Mouse (Mus musculus): ENCODE data around the gene Tmem41b. TPM values are rescaled to one million over a fixed set of nuclear protein-coding genes. Genes with fewer than 3 reads are reported as not detected.
"Not testable (repeated sequence)": the region's sequence is repeated elsewhere in the genome, so short reads cannot be mapped to it uniquely, and the experiment has no call there.

Gene Tmem41b
- 10 to 100 TPM; 54.5 to 55.3 TPM for total RNA-seq (2021)

DNA sequence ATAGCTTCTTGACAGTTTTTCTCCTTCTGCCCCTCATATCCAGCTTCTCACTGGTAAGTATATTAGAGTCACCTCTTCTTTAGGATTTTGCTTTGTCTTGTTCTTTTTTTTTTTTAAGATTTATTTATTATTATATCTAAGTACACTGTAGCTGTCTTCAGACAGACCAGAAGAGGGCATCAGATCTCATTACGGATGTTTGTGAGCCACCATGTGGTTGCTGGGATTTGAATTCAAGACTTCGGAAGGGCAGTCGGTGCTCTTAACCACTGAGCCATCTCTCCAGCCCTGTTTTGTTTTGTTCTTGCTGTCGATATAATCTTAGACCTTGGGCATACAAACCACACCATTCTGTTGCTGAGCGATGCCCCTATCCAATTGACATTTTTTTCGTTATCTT lies at the start of gene Tmem41b:
Gene Tmem41b (minus strand): TSS at position 155 of the 400 bp plus-strand sequence.
- intact Hi-C loops (cut with DNase I), result loop anchor here (2.0 kb wide), 2 partner anchors 32 to 74 kb away; partner anchors contain the start of genes Ipo7 and Zfp143
- not testable (repeated sequence) for DNase-seq

DNA sequence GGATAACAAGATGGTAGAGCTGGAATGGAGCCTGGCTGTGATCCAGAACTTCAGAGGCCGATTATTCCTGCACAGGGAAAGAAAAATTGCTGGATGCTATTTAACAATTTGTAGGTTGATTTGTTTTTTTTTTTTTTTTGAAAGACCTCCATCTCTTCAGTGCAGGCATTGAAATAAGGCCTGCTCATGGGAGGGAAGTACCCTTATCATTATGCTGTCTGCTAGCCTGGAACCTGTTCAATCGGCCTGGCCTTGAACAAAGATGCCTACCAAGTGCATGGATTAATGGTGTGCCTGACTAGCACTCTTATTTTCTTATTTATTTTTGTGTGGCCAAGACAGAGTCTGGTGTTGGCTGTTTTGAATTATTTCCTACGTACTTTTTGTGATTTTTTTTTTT lies 43.6 kb upstream of the Tmem41b start:
- intact Hi-C loops (cut with DNase I), result no loop called here
- no peak for DNase-seq

DNA sequence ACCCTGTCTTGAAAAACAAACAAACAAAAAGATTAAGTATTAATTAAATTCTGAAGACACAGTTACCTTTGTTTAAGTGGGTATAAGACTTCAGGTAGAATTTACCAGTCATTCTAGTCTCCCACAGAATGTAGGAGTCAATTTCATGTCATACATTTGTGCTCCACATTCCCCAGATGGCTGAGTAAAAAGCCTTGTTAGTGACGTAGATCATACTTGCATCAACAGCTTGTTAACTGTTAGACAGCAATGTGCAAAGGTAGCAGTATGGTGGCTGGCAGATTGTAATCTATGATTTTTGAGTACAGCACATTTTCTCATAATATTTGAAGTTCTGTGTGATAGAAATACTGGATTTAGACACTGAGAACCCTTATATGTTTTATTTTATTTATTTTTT lies 42.1 kb upstream of the Tmem41b start:
- no peak for DNase-seq
- intact Hi-C loops (cut with DNase I), result no loop called here

DNA sequence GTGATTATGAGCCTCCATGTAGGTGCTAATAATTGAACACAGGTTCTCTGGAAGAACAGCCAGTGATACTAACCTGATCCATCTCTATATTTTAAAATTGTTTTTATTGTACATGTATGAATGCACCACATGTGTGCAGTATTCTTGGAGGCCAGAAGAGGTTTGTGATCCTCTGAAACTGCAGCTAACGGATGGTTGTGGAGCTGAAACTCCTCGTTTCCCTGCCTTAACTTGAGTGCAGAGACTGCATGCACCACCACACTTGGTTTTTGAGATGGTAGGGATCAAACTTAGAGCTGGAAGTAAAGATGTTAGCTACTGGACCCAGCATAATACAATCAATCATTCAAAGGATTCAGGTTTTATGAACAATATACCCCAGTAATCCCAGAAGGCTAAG lies 39.9 kb upstream of the Tmem41b start:
- intact Hi-C loops (cut with DNase I), result no loop called here
- DNase-seq, result no peak

DNA sequence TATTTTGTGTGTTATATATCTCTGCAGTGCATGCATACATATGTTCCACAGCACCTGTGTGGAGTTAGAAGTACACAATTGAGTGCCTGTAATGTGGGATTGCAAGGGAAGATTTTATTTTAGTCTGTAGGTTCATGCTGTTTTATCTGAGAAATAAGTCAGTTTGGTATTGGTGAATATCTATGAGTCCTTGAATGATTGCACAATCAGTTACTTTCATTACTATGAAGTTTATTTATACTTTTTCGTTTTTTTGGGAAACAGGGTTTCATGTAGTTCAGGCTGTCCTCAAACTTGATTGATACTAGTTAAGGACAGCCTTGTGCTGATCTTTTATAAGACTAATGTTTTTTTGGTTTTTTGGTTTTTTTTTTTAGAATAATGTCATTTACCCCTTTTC lies 36.8 kb upstream of the Tmem41b start:
- DNase-seq, result no peak
- intact Hi-C loops (cut with DNase I), result no loop called here

DNA sequence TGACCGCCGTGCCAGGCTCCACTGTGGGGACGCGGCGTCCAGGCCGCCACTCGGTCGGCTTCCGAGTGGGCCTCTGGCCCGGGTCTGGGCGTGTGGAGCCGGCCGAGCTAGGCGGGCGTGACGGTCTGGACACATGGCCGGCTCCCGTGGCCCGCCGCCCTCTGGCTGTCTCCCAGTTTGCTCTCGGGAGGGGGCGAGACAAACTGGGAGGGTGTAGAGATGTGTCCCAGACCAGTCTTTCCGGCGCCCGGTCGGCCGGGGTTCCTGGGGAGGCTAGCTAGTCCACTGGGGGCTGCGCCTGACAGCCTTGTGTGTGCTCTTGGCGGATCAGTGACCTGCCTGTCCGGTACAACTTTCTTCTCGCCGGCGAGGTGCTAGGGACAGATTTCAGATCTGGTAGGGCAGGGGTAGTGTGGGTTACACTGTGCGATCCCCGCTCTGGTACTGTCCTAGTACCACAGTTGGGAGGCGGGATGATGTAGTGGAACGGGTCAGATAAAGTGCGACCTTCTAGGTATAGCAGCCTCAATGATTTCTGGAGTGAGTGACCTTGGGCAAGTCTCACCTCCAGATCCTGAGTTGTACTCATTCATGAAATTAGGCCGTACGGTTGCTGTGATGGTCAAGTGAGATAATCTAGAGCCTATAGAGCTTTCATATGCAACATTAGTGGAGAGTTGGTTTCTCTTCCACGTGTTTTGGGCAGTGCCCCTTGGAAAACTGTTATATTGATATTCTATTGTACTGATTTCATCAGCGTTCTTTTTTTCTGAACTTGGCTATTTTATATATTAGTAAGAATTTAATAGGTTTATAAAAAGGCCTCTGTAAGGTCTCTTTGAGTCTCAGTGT lies 32.1 kb upstream of the Tmem41b start:
- peak; percentile 68 to 74 for DNase-seq

DNA sequence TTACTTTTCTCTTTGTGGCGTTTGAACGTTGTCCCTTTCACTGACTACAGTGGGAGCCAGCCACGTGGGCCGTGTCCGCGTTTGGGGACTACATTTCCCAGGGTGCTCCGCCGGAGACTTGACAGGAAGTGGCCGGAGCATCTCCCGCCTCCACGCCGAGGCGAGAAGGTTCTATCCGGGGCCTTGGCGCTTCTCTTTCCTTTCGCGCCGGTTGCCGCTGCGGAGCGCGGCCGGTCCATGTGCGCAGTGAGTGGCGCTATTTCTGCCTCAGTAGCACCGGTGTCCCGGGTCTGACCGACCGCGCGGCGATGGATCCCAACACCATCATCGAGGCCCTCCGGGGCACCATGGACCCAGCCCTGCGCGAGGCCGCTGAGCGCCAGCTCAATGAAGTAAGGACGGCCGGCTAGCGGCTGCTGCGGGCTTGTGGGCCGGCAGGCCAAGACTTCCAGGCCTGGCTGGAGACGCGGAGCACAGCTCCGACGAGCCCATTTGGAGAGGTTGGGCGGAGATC lies 31.4 kb upstream of the Tmem41b start, which contains the start of gene Ipo7:
Gene Ipo7 (plus strand): TSS at position 158 of the 514 bp plus-strand sequence.
- peak; percentile 89 to 91 for DNase-seq
- intact Hi-C loops (cut with DNase I), result loop anchor here (1.0 to 2.0 kb wide), 2 partner anchors 31 to 43 kb away; partner anchors contain the start of genes Tmem41b and Zfp143

More for the DNA sequence above, 32.1 kb upstream of the Tmem41b start:
- intact Hi-C loops (cut with DNase I), result loop anchor here (1.0 to 2.0 kb wide), 2 partner anchors 32 to 42 kb away; partner anchors contain the start of genes Tmem41b and Zfp143

DNA sequence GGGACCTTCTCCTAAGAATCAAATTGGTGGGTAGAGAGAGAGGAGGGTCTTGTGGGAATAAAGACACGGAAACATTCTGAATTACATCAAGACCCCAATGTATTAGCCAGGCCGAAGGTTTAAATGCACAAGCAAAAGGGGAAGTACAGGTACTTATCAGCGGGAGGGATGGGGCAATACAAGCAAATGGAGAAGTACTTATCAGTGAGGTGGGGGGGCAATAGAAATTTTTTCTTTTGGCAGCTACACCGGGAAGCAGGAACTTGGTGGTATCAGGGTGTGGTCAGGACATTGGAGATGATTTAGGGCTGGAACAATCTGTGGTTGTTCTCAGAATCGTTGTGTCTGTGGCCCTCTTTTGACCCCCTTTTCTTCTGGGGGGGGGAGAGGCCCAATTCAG lies 27.5 kb upstream of the Tmem41b start:
- no peak for DNase-seq
- intact Hi-C loops (cut with DNase I), result no loop called here

DNA sequence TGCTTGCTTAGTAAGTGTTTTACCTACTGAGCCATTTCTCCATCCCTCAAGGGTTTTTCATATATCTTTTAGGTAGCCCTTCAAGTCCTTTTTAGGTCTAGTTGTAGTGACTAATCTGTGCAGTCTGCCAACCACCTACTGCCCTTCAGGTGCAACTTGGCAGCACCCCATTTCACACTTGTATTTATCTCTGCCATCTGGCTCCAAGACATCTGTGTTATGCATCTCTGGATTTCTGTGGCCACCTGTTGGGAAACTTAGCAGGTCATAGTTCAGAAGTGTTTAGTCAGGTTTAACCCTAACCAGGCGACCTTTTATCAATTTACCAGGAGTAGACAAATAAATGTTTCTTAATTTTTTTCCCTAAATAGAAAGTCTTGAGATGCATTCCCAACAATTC lies 24.7 kb upstream of the Tmem41b start:
- no peak for DNase-seq
- intact Hi-C loops (cut with DNase I), result no loop called here

DNA sequence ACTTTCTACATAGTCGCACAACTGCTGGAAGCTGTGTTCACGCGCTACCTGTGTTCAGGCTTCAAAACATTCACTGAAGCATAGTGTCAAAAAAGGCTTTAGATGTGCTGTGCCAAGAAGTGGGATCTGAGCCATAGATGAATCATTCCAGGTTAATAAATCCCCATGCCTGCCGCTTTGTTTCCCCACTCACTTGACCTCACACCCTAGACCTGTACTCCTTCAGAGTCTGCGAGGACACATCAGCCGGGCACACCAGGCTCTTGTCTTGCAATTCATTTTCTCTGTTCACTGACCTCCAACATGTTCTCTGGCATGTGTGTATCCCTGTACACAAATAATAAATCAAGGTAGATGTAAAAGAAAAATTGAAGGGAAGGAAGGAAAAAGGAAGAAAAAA lies 22.4 kb upstream of the Tmem41b start:
- DNase-seq, result no peak
- intact Hi-C loops (cut with DNase I), result no loop called here

DNA sequence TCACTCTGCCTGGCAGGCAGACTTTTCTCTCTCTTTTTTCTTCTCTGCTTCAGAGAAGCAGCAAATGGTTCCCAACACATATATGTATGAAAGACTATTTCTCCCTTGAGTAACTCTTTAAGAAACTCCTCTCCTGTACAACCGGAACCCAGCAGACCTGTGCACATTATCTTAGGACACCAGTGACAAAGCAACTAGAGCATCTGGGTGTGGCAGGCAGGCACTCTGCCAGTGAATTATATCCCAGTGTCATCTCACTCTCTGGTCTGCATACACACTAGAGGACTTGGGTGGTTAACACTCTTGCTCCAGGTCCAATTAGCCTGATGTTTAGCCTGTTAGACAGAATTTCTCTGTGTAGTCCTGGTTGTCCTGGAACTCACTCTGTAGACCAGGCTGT lies 21.8 kb upstream of the Tmem41b start:
- intact Hi-C loops (cut with DNase I), result no loop called here
- no peak for DNase-seq

DNA sequence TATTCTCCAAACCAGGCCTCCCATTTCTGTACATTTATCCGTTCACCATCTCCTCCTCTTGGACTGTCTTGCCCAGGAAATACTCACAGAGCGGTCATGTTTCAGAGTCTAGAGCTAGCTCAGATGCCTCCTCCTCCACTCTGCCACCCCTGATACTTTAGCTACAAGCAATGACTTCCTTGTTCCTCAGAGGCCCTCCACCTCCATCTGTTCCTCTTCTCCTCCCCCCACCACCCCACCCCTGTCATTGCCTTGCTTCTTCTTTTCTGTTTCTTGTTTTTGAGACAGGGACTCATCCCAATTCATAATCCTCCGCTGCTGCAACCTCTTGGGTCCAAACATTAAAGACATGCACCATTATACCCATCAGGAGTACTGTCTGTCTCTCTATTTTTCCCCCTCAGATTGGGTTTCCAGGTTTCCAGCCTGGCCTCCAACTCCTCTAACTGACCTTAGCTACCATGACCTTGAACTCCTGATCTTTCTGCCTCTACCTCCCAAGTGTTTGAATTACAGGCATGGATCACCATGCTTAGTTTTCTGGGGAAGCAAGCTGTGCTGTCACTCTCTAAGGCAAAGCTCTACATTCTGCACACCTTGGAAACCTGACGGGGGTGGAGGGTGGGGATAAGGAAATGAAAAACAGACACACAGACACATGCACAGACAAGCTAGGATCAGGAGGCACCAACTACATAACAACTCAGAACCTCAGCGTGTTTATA lies 19.9 kb upstream of the Tmem41b start:
- DNase-seq, result no peak
- intact Hi-C loops (cut with DNase I), result no loop called here

DNA sequence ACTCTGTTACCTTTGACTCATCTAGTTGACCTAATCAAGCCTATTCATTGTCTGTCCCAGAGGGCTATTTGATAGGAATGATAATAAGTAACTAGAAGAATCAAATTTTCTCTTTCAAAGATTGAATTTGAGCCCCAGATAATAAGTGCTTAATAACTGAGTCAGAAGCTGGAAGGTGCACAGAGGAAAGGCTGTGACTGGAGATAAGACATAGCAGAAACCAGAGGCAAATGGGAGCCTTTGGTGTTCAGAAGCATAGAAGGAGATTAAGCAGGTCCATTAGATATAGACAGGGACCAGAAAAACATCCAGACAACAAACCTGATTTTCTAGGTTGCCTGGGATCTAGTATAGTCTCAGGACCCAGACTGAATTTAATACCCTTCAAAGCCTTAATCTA lies 19.2 kb upstream of the Tmem41b start:
- DNase-seq, result no peak
- intact Hi-C loops (cut with DNase I), result no loop called here

DNA sequence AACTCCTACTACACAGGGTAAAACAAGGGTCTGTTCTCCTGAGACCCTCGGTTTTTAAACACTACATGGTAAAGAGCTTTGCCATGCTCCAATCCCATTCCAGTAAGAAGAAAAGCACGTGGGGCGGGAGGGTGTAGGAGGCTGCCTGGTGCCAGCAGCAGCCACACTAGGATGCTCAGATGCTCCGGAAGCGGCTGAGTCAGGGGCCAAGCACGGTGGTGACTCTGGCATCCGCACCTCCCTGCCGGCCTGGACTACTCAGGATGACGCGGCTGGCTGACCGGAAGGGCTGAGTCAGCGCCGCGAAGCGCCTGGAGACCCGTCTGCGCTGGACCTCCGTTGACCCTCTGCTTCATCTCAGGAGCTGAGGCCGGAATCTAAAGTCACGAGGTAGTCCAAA lies 16.2 kb upstream of the Tmem41b start:
- DNase-seq, result peak; percentile 44 to 52
- intact Hi-C loops (cut with DNase I), result no loop called here

DNA sequence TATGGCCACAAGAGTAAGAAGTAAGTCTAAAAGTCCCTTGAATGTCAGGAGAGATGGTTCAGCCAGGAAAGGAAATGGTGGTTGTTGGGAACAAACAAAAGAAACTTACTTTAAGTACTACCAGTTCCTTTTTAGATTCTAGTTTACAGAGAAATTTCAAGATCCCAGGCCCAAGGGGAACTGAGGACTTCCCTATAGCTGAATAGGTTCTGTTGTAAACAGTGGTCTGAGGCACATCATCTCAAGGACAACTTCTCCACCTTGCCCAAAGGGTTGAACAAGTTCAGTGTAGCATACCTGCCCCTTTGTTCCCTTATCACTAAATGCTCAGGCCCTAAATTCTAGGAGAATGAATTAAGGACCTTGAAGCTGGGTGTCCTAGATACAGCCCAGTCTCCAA lies 15.4 kb upstream of the Tmem41b start:
- DNase-seq, result no peak
- intact Hi-C loops (cut with DNase I), result no loop called here

DNA sequence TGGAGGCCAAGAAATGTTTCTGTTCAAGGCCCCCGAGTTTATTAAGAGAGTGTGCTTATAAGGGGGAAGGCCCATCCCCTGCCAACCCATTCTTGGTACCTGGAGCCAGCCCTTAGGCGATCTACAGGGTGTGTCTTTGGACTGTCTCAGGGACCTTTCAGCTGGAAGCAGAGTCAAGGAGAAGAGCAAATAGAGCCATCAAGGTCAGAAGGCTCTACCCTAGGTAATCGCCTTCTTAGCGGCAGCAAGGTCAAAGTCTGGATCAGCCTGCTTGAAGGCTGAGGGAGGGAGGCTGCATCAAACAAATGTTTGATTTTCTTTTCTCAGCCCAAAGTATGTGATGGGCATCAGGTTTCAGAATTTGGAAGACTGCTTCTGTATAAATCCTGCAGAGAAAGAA lies 11.7 kb upstream of the Tmem41b start:
- intact Hi-C loops (cut with DNase I), result no loop called here
- DNase-seq, result no peak

DNA sequence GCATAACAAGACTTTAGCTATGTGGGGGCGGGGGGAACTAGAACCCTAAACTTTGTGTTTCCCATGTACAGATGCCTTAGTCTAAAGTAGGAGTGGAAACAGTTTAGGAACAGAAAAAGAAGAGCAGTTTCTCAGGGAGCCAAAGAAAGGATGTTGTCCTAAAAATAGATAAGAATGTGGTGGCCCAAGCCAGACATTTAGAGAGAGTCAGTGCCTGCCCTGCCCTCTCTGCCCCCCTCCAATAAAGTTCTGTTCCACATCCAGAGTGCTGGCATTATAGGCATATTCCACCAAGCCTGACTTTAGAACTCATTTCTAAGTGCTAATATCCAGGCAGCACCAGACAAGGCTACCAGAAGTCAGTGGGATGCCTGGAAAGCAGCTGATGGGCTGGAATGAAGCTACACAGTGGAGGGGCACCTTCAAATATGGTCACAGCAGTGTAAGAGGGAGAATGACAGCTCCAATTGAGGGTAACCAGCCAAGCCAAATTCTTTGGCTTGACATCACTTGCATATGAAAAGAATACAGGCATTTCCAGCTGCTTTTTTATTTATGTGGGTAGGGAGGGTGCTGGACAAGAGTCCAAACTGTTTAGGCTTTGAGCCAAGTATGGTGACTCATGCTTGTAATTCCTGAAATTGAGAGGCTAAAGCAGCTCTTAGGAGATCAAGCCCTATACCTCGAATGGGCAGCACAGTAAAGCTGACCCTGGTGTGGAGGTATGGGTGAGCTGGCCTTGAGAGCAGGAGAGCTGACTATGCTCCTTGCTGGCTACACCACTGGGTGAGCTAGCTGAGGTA lies 6.6 kb upstream of the Tmem41b start:
- intact Hi-C loops (cut with DNase I), result no loop called here
- DNase-seq, result peak; percentile 37 to 55

DNA sequence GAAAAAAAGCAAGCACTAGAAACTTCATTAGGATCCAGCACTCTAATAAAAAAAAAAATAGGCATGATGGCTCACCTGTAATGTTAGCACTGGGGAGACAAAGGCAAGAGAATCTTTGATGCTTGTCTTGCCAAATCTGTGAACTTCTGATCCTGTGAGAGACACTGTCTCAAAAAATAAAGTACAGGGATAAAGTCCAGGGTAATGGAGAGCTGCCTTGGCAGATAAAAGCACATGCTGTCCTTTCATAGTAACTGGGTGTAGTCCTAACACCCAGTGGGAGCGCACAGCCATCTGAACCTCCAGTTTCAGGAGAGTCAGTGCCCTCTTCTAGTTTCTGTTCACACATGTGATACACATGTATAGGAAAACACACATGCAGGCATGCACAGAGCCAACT lies 4.6 kb upstream of the Tmem41b start:
- DNase-seq, result no peak
- intact Hi-C loops (cut with DNase I), result no loop called here

DNA sequence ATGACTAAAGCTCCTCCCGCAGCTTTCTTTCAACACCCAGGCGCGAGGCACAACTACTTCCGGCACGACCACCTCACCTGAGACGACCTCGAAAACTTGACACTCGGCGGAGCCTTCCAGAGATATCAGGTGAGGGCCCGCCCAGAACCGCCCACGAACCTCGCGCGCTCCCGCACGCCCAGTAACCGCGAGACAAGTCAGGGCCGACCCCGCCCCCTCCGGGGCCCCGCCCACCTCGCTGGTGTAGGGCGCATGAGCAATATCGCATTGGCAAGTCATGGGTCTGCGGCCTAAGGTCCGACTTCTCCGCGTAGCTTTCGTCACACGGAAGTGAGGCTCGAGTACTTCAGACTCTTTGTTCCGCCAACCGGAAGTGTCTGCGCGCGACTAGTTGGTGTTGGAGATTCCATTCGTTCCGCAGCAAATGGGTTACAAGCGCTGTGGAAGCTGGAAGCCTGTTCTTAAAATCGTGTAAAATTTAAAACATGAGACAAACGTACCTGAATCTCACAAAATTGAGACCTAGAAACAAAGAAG lies 528 bp downstream of the Tmem41b start:
- DNase-seq, result peak; percentile 98 to 99
- intact Hi-C loops (cut with DNase I), result loop anchor here (2.0 kb wide), 2 partner anchors 33 to 75 kb away; partner anchors contain the start of genes Ipo7 and Zfp143

DNA sequence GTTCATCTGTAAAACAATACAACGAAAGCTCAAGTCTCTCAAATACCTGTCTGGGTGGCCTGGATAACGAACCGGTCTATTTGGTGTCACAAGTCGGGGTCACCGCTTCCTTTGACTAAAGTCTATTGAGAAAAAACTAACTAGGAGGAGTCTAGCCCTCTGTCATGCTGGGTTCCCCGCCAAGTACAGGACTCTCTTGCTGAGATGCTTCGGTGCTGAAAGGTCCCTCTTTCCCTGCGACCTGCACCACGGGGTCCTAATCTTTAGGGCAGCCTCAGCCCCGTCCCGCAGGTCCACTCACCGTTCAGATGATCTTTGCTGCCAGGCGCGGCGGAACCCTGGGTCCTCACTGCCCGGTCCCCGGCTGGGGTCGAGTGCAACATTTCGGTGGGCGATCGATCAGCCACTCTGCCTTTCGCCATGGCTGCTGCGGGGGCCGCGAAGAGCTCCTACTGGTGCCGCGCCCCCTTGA lies 1.0 kb downstream of the Tmem41b start:
- intact Hi-C loops (cut with DNase I), result loop anchor here (2.0 kb wide), 3 partner anchors 25 to 75 kb away; partner anchors contain the start of genes Dennd5a, Ipo7 and Zfp143
- DNase-seq, result no peak
